Mouse (Mus musculus) lung, postnatal 4 days (tissue): ENCODE results near the gene Cxcr5.

Experiments
- DNase-seq, 2 experiments: peaks; one replicate each; pipeline ENCODE4 v3.0.0; 2021

Cxcr5 gene

DNA sequence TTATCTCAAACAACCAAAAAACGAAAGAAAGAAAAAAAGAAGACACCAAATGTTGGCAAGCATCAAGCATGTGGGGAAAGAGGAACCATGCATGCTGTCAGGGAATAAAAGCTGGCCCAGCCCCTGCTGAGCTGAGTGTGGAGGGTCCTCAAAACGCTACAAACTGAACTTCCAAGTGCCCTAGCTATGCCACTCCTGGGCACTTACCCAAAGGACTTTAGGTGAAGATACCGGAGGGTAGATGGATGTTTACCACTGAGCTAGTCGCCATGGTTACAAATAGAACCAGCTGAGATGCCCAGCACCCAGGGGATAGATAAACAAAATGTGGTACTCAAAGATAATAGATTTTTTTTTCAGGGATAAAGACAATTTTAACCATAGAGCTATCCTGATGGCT, at the start of gene Cxcr5:
Gene Cxcr5 (minus strand): TSS at position 281 of the 400 bp plus-strand sequence.
- DNase-seq = no peak

DNA sequence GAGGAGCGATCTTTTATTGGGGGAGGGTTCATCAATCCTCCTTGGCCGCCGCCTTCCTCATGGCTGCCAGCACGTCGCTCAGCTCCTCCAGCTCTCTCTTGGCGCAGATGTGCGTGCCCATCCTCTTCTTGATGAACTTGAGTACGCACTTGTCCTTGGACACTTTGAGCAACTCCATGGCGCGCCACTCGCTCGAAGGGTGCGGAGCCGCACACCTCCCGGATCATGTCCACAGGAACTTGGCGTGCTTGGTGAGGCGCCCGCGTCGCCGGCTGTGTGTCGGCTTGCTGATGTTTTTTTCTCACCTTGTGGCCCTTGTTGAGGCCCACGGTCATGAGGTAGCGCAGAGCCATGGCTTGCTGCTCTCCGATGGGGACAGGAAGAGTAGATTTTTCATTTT, 48.7 kb upstream of the Cxcr5 start:
- DNase-seq = peak in 1 of 2 experiments; percentile 29

DNA sequence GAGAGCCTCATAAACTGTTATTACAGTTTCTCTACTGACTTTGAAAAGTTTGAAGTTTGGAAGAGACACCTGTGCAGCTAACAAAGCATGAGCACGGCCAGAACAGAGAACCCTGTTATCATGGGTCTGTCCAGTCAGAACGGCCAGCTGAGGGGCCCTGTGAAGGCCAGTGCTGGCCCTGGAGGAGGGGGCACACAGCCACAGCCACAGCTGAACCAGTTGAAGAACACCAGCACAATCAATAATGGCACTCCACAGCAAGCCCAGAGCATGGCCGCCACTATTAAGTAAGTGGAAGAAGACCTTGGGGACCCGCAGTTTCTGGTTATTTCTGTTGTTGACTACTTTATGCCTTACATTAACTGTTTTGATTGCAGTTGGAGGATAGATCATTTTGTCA, 45.6 kb upstream of the Cxcr5 start:
- no peak for DNase-seq

DNA sequence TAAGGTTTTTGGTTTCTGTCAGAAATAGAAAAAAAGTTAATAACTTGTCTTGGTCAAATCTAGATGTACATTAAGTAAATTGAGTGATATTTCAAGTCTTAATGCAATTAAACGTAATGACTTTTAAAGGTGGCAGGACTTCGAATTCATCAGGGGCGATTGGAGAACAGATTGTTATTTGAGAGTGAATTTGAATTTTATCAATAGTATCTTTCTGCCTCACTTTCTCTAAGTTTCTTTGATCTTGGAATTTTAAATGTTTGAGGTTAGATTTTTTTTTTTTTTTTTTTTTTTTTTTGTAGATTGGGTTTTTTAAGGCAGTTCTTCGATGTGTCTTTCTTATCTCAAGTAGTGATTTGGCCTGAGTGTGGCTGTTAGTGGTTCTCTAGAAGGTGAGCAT, 45.0 kb upstream of the Cxcr5 start:
- no peak for DNase-seq

DNA sequence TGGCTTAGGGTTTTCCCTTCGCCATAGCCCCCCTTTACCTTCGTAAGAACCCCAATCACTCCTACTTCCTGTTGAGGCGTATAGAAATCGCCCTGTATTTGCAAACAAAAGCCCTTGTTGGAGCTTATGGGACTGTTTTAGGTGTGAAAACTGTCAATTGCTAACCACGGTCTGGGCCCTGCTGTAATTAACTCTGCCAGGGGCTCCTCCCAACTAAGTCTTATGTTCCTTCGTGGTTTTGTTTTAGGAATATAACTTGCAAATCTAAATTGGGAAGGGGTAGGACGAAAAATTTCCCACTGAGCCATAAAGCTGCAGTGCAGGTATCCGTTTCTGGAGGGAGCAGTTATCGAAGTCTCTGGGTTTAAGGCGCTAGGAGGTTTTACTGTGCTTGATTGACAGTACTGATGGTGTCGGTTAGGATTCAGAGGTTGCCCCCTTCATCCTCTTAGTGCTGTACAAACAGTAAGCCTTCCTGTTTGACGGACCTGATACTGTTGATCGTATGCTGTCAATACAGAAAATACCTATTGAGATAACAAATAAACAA, 44.0 kb upstream of the Cxcr5 start:
- no peak for DNase-seq

DNA sequence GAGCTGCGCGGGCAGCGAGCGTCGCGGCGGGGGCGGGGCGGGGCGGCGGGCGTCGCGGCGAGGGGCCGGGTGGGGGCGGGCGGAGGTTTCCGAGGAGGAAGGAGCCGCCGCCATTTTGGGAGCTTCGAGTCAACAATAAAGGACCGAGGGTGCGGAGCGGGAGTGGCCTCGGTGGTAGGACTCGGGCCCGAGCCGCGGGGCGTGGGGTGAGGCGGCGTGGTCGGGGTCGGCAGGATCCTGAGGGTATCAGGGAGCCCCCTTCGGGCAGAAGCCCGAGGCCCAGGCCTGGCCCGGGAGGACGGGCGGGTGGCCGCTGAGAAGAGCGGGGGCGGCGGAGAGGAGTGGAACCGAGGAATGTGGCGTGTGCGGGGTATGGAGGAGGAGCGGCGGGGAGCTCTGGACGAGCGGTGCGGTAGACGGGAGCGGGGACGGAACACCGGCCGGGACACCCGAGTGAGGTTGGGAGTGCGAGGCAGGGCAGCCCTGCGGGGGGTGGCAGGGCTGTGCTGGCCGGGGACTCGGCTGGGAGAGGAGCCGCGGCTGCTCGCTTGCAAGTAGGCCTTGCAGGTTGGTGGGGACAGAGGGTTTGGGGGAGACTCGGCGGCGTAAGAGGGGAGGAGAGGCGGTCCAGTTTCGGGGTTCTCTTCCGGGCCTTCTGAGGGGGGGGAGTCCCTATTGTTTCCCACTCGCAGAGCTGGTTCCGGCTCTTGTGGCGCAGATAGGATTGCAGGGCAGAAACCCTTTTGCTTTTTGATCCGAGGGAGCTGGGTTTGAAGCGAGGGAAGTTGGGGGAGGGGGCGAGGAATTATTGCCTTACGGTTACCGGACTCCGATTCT, 43.3 kb upstream of the Cxcr5 start, which contains the start of gene Ddx6:
Gene Ddx6 (plus strand): TSS at position 114 of the 837 bp plus-strand sequence.
- DNase-seq = peak; percentile 84 to 85

DNA sequence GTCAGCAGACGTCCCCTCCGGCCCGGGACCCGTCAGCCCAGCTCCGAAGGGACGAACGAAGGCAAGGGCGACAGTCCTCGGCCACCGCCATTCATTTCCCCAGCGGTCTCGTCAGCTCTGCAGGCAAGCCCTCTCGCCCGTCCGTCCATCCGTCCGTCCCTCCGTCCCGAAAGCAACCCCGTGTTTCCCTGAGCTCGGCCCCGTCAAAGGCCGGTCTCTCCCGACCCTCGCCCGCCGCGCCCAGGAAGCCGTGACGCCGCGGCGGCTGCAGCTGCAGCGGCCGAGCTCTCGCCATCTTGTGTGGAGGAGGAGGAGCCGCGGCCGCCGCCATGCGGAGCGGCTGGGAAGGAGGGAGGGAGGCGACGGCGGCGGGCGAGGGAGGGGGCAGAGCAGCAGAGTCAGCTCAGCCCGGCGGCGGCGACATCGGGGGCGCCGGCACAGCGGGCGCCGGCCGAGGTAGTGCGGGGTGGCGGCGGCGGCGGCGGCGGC, 42.7 kb upstream of the Cxcr5 start:
- peak; percentile 87 to 90 for DNase-seq

DNA sequence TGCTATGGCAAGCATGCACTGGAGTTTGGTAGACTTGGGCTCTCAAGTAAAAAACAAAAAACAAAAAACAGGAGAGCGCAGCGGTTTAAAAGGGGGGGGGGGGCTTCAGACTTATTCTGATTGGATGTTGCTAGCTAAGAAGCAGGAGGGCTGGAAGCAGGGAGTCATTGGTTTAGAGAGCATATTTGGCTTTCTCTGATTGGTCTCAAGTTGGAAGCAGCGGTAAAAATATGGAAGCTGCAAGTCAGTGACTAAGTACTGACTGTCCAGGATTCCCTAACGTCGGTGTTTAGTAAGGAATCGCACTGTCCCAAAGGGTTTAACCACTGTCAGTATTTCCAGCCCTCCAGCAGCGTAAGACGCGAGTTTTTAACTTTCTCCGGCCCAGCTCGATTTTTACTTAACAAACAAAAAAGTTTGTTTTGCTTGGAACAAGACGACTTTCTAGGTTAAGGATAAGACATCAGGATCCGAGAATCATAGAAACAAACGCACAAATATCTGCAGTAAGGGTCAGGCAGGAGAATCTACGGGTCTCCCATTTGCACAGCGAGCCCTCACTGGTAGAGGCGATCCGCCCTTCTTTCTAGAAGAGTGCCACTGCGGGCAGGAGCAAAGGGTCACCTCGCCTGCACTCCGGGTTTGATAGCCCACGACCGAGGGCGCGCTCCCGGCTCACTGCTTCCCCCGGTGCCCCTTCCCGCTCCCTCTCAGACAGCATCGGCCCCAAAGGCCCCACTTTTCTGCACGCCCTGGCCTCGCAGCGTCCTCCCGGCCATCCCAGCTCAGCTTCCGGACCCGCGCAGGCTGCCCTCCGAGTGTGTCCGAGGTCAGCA, 42.0 kb upstream of the Cxcr5 start:
- DNase-seq = peak in 1 of 2 experiments; percentile 55

DNA sequence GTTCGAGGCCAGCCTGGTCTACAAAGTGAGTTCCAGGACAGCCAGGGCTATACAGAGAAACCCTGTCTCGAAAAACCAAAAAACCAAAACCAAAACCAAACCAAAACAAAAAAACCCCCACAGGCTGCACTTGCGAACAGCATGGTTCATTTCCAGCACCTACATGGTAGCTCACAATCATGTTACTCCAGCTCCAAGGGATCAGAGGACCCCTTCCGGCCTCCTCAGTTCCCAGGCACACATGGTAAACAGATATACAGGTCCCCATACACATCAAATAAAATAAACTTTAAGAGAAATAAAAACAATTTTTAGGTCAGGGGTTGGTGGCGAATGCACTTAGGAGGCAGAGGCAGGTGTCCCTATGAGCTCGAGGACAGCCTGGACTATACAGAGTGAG, 41.1 kb upstream of the Cxcr5 start:
- no peak for DNase-seq

DNA sequence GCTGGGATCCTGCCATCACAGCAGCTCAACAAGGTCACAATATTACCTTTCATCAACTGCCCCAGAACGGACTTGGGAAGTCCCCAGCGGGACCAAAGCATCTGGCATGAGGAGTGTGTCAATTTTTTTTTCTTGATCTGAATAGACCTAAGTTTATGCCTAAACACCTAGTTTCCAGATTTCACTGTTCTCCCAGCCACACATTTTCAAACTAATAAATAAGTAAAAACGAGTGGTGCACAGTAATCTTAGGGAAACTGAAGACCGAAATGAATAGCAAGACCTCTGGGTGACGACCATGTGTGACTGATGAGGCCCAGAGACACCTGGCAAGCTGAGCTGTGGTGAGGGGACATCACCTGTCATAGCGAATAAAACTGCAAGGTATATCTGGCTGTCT, 39.1 kb upstream of the Cxcr5 start:
- DNase-seq = no peak

DNA sequence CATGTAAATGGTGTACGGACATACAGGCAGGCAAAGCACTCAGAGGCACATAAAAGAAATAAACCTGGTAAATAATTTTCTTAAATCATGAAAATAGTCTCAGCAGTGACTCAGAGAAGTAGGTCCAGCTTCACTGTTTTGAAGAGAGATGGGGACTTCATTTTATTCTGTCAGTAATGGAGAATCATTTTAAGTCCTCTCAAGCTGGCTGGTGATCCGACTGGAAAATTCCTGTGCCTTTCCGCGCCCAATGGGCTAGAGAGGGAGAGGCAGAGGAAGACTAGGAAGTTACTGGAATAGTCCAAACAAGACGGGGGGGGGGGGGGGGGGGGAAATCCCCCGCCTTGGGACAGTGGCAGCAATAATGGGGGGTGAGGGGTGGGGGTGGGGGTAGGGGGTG, 37.9 kb upstream of the Cxcr5 start:
- no peak for DNase-seq

DNA sequence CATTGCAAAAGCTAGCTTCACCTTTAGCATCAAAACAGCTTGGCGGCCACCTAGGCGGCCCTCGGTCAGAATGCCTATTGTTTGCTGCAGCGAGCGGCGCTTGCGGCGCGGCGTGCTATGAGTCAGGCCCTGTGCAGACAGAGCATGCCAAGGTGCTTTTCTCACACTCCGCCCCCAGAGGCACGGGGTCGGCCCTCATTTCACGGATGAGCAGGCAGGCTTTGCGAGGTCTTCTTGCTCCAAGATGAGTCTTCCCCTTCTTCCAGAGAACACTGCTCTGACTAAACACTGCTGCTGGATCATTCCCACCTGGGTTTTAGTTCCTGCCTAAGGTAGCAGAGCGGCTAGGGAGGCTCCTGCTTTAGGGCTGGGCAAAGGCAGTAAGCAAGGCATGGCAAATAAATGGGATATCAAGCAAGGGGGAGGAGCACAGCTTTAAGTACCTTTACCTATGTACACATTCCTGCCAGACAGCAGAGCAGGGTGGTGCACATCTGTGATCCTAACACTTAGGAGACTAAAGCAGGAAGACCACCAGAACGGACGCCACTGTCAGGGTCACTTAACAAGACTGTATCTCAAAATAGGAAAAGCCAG, 37.3 kb upstream of the Cxcr5 start:
- peak in 1 of 2 experiments; percentile 36 for DNase-seq

DNA sequence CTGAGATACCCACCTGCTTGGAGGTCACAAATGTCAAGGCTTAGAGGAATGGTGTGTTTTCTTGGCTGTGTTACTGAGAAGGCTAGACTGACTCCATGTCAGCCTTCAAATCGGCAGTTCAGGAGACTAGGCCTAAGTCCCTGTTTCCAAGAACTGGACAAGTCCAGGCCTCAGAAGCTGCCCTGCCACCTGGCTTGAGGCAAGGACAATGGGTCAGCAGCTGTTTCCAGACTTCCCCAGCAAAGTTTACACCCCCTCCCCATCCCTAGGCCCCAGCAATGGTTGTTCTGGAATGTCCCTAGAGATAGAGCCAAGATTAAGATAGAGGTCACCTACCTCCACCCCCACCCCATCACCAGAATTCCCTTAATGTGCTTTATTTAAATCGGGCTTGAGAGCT, 36.1 kb upstream of the Cxcr5 start:
- DNase-seq = no peak

DNA sequence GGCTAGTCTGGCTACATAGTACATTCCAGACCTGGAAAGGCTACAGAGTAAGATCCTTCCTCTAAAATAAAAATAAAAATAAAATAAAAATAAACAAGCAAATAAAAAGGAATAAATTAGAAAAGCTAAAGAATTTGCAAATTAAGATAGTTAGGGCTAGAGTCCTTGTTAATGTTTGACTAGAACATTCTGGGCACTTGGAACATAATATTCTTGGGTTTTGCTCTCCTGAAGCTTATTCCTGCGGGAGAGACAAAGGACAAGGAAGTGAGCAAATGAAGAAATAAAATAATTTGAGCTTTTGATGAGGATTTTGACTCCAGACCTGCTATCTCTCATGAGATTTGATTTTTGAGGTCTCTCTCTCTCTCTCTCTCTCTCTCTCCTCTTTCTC, 33.9 kb upstream of the Cxcr5 start:
- DNase-seq = no peak

DNA sequence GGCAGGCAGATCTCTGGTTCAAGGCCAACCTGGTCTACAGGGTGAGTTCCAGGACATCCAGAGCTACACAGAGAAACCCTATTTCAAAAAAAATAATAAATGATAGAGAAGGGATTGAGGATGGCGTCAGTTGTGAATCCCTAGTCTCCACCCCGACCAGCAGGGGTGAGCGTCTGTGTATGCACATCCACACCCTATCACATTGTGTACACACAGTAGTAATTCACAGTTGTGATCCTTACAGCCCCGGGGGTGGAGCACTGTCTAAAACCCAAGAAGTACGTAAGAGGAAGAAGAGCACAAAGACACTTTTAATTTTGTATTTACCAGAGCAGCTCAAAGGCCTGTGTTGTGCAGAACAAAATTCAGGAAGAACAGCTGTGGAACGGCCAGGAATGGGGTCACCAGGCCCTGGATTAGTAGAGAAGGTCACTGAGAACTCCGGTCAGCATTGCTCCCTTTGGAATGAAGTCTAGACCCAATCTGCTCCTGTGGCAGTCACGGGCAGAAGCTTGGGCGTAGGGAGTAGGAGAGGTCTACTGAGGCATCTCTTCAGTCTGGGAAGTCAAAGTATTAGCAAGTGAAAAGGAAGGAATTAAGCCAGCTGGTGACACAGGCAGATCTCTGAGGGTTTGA, 33.3 kb upstream of the Cxcr5 start:
- DNase-seq = no peak

DNA sequence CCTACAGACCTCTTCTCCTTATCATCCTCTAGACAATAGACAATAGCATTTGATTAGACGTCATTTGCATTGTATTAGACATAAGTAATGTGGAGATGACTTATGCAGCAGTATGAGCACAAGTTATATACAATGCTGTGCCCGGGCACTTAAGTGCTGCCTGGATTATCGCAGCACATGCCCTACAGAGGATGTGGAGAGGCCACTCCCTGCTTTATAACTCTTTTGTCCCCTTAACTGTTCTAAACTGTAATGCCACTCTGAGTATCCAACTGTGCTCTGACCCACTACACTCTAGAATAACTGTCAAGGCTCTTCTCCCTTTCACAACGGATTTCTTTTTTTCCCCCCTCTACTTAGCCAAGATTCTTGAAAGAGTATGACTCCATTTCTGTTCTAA, 32.2 kb upstream of the Cxcr5 start:
- DNase-seq = no peak

DNA sequence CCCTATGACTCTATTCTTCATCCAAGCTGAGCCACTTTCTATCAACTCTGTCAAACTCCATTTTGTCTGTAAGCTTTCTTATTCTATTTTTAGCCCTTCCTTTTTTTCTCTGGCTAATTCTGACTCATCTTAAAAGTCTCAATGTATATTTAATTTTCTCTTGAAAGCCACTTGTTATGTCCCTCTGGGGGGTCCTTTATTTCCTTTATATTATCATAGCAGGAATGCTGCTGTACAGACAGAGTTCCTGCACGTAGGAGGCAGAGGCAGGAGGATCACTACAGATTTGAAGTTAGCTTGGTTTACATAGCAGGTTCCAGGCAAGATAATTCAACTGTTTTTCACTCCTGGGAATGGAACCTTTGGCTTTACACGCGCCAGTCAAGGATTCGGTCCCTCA, 31.5 kb upstream of the Cxcr5 start:
- DNase-seq = no peak

DNA sequence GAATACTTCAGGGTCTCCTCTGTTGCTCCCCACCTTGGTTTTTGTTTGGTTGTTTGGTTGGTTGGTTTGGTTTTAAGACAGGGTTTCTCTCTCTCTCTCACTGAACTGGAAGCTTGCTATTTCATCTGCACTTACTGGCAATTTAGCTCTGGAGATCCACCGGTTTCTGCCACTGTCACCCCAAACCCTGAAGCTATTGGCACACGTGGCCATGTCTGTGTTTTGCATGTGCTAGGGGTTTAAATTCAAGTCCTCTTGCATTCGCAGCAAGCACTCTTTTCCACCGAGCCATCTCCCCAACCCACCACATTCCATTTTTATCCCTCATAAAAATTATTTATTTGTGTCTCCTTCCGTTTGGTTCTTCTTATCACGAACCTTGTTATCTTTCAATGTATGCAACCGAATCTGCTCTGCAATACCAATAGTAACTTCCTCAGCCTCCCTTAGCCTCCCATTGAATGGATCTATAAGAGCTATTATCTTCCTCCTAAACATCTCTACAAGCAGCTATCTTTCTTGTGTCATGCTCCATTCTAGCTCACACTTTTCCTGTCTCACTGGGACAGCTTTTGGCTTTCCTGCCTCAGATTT, 30.0 kb upstream of the Cxcr5 start:
- no peak for DNase-seq

DNA sequence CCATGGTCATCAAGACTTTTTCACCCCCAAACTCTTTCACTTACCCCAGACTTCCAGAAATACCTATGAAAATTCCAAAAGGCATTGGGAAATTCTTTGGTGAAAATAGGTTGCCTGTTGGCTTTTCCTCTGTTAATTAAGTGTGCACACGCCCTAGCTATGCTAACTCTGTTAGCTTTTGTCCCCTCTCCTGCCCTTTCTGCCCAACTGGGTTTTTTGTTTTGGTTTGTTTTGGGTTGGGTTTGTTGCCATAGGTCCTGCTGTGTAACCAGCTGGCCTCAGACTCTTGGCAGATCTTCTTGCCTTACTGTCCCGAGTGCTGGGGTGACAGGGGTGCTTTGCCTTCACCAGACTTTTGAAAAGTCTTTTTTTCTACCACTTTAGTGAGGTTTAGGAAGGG, 29.3 kb upstream of the Cxcr5 start:
- DNase-seq = no peak

DNA sequence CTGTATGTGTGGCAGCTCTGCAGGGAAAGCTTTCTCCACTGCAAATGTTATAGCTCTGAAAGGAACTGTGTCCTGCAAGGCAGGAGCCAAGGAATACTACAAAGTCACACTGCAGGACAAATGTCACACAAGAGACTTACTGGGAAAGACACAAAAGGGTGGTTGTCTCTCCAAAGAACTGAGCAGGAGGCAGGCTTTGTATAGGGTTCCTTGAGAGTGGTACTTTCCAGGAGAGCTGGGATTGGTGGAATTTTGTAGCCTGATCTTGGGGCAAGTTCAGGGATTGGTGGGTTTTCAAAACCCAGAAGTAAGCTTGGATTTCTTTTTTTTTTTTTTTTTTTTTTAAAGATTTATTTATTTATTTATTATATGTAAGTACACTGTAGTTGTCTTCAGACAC, 27.4 kb upstream of the Cxcr5 start:
- DNase-seq = no peak

DNA sequence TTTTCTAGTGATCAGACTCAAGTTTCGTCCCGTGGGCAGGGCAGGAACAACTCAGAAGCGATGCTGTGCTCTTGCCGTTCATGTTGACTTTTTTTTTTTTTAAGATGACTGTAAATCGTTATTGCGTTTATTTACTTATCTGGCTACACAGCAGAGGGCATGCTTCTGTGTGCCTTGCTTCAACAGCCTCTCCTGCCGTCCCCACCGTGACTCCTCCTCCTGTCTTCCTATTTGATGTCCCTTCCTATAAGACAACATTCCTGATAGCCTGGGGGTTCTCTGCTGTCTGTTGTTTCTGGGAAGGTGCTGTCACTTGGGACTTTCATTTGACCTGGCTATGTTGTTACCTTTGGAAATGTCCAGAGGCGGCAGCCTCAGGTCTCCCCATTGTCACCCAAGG, 26.9 kb upstream of the Cxcr5 start:
- no peak for DNase-seq
